ENCODE assay signal across 8 mouse cellular contexts in the genomic region with DNA sequence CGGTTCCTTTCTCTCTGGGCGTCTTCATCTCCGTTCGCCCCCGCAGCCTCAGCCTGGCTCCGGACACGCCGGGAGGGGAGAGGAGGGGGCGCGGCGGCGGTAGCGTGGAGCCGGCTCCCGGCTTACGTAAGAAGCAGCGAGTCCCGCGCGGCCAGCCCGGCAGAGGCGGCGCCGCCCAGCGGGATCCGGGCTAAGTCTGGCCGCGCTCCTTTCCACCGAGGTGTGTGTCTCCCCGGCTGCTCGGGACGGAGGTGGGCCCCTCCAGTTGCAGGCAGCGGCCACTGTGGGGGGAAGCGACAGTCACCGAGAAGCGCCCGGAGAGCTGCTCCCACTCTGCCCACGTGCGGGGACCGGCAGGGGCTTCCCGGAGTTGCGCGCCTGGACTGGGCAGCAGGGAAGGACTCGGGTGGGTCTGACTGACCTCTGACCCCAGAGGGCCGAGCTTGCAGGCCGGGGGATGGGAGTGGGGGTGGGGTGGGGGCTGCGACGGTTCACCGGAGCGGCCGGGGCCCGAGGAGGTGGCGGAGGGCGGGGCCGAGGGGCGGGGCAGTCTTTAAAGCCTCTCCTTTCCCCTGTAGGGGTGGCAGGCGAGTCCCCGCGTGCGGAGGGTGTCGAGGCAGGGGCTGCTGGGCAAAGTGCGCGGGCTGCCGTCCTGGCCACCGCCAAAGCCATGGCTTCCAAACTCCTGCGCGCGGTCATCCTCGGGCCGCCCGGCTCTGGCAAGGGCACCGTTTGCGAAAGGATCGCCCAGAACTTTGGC. TPM values are rescaled to one million over a fixed set of nuclear protein-coding genes. Genes with fewer than 3 reads are reported as not detected.
DNase-seq lines count a peak whose midpoint lies in the region; ATAC-seq and TF ChIP-seq lines count a peak whose summit lies in the region.

Gene Ak4, plus strand, starts transcription at position 127 of the 760 bp plus-strand sequence.

- ATAC-seq in hematopoietic stem cell, adult 5-6 weeks (replicated peaks in 1 of 2; ENCODE audit: insufficient read depth in 1 of 2, low FRiP score in 2 of 2, low TSS enrichment in 1 of 2, low read depth in 1 of 2, poor library complexity in 2 of 2, severe bottlenecking in 2 of 2), result peak; percentile 44 to 57
- peak; percentile 66 for ATAC-seq in lung, postnatal 0 days

- H3K4me2 ChIP-seq in lung, postnatal 0 days (replicated peaks; ENCODE audit: low read depth, low read length), result peak within 1 kb of the TSS; percentile 99

- TF ChIP-seq CTCF in lung, postnatal 0 days (IDR thresholded peaks at IDR 0.05), result no peak

- H3K9me3 ChIP-seq in lung, postnatal 0 days (ENCODE audit: low read length), result no peaks in the 10 kb centered on the region

- no peak for TF ChIP-seq EP300 in lung, postnatal 0 days (IDR thresholded peaks at IDR 0.05)

- DNase-seq in NIH3T3 (ENCODE audit: low read depth), result peak; percentile 69
- DNase-seq in cerebellum, adult 18-20 months, result peak; percentile 82 to 86
- peak; percentile 43 for DNase-seq in forelimb bud, embryonic 11.5 days (ENCODE audit: low read depth, low spot score)
- DNase-seq in layer of hippocampus, adult 9-11 months, result peak; percentile 38
- DNase-seq in lung, postnatal 0 days (ENCODE audit: low spot score), result peak; percentile 46
- DNase-seq in retina, embryonic 14.5 days (ENCODE audit: low spot score), result peak; percentile 68
- DNase-seq in natural killer cell, adult 2 months (ENCODE audit: low spot score in 2 of 2), result no peak

- no peaks in the 10 kb centered on the region for H3K36me3 ChIP-seq in lung, postnatal 0 days (ENCODE audit: insufficient read depth, low read length)

- H3K4me1 ChIP-seq in lung, postnatal 0 days (ENCODE audit: insufficient read depth, low read depth, low read length), result no peaks in the 10 kb centered on the region

- peak within 1 kb of the TSS; percentile 34; the same call in 1 of the 2 replicates for H3K9ac ChIP-seq in lung, postnatal 0 days (replicated peaks; ENCODE audit: low read depth)

- H3K27ac ChIP-seq in lung, postnatal 0 days (ENCODE audit: low read length), result no peak within 1 kb of the TSS

- under 1% methylated on average over 49 of the region's 74 CpGs for WGBS in lung, postnatal 0 days

- peak within 1 kb of the TSS; percentile 63 for H3K4me3 ChIP-seq in lung, postnatal 0 days (ENCODE audit: low read depth, low read length)

- H3K27me3 ChIP-seq in lung, postnatal 0 days (replicated peaks; ENCODE audit: insufficient read depth, low read length), result peaks cover 4% of the 10 kb centered on the region; the same call in 1 of the 2 replicates

RNA-seq across cellular contexts. Expression of gene Ak4, which starts in this region (rescaled TPM):
- 19.4 and 21.7 TPM in 2 replicates for total RNA-seq in hematopoietic stem cell, adult 5-6 weeks (2017)
- polyA plus RNA-seq in lung, postnatal 0 days (2015; fragmentation: Nextera tagmentation; extraction: Ambion mirVana), result 4.8 and 5.3 TPM in 2 replicates

Comparison
In these comparisons a context has a peak if more than half of its experiments do, and no peak if none do; other contexts are left out.
1. DNase-seq: peak in NIH3T3 (single experiment), cerebellum, adult 18-20 months (2 of 2), forelimb bud, embryonic 11.5 days (single experiment), layer of hippocampus, adult 9-11 months (single experiment), lung, postnatal 0 days (single experiment) and retina, embryonic 14.5 days (single experiment); none in natural killer cell, adult 2 months (0 of 2).